Mouse (Mus musculus) intestine, embryonic 14.5 days (tissue): ENCODE data around the gene Slc25a15. TPM values are rescaled to one million over a fixed set of nuclear protein-coding genes. Genes with fewer than 3 reads are reported as not detected.
A peak's percentile ranks its signal among the peaks of the same experiment; 100 is the strongest.

Experiments
- ATAC-seq: fragments of 200-750 bp; cut with Nextera tagmentation; replicated peaks from 2 replicates; pipeline ENCODE4 v1.8.0; 2017; ENCODE audit warnings: low read depth, moderate number of reproducible peaks, moderate TSS enrichment, moderate library complexity; ENCODE audit not compliant: low FRiP score, low TSS enrichment
- DNase-seq: peaks from one replicate; pipeline ENCODE4 v3.0.0-alpha.2; 2018; ENCODE audit warnings: low spot score
- H3K27ac ChIP-seq: fragments of 300-500 bp; sonication (generic); 2 replicates; pipeline ENCODE4 v1.5.1; 2014; ENCODE audit warnings: low read depth, mild to moderate bottlenecking, control low read depth
- H3K27me3 ChIP-seq: fragments of 300-500 bp; sonication (generic); replicated peaks from 2 replicates; pipeline ENCODE4 v1.6.1; 2014; ENCODE audit warnings: low read length, control low read depth; ENCODE audit not compliant: control insufficient read depth, insufficient read depth
- H3K36me3 ChIP-seq: fragments of 300-500 bp; sonication (generic); 2 replicates; pipeline ENCODE4 v1.6.1; 2014; ENCODE audit warnings: low read length, control low read depth; ENCODE audit not compliant: control insufficient read depth, insufficient read depth
- H3K4me1 ChIP-seq: fragments of 300-500 bp; sonication (generic); replicated peaks from 2 replicates; pipeline ENCODE4 v1.6.1; 2014; ENCODE audit warnings: low read length, control low read depth, mixed read lengths; ENCODE audit not compliant: control insufficient read depth, insufficient read depth
- H3K4me2 ChIP-seq: fragments of 300-500 bp; sonication (generic); 2 replicates; pipeline ENCODE4 v1.6.1; 2014; ENCODE audit warnings: low read length
- H3K4me3 ChIP-seq: fragments of 300-500 bp; sonication (generic); 2 replicates; pipeline ENCODE4 v1.5.1; 2014; ENCODE audit warnings: low read depth, low read length, control low read depth, mixed read lengths
- H3K9ac ChIP-seq: fragments of 300-500 bp; sonication (generic); 2 replicates; pipeline ENCODE4 v1.6.1; 2014; ENCODE audit warnings: mild to moderate bottlenecking, low read length
- H3K9me3 ChIP-seq: fragments of 300-500 bp; sonication (generic); 2 replicates; pipeline ENCODE4 v1.6.1; 2016; ENCODE audit warnings: low read length, control low read depth; ENCODE audit not compliant: control insufficient read depth
- WGBS: fragments of 180-500 bp; shearing (Covaris S2); extraction: QIAGEN DNeasy Blood & Tissue Kit; methylation state at CpG from one replicate; pipeline ENCODE4 v1.1.7; 2014; 5-methylcytosine and 5-hydroxymethylcytosine counted together
- polyA plus RNA-seq: library from polyadenylated mRNA; unstranded; fragments of >200 nt; fragmentation: Nextera tagmentation; extraction: Ambion mirVana; gene quantifications from 2 replicates; pipeline ENCODE4 v1.2.1, GENCODE M21; 2014

Slc25a15 gene
- polyA plus RNA-seq, 1 experiment from 2014 or later = 53.8 TPM

DNA sequence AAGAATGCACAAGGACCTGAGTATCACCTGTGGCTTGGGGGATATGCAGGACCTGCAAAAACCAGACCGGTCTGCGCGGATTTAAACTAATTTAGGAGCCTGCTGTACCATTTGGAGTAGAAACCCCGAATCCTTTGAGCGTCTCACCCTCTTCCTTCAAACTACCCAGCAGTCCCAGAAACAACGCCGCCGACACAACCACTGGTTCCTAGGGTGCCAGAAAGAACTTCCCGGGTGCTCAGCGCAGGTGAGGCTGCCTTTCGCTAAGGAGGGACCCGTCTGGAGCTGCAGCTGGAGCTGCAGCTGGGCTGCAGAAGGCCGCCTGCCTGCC lies 621 bp downstream of the Slc25a15 start:
- WGBS = 1% methylated on average over 13 of the region's 13 CpGs
- Histone ChIP-seq H3K36me3 (0 out of 2 replicates have a peak, but pooled peaks cover 4% of the 10 kb centered on the region), H3K9me3 (no peaks in the 10 kb centered on the region), H3K4me3 (peak overlapping the region; percentile 67), H3K27me3 (no peaks in the 10 kb centered on the region), H3K4me2 (peak overlapping the region; percentile 72), H3K4me1 (peaks cover 10% of the 10 kb centered on the region; the same call in 1 of the 2 replicates), H3K9ac (peak overlapping the region; percentile 70), H3K27ac (peak overlapping the region; percentile 80; the same call in 1 of the 2 replicates)
- ATAC-seq (0 out of 2 replicates have a peak, but pooled peaks have one; percentile 2), DNase-seq (no peak)

GRCm38 (mm10) chr8:22395256-22395655 lies 3.1 kb downstream of the Slc25a15 start:
- WGBS = 94% methylated on average over 8 of the region's 8 CpGs
- no peak overlapping the region for H3K4me2 ChIP-seq

GRCm38 (mm10) chr8:22394471-22394870 lies 3.9 kb downstream of the Slc25a15 start:
- Histone ChIP-seq H3K27ac (no peak overlapping the region), H3K9ac (no peak overlapping the region)

More at GRCm38 (mm10) chr8:22395256-22395655, 3.1 kb downstream of the Slc25a15 start:
- H3K36me3 ChIP-seq = peaks cover 16% of the 10 kb centered on the region; the same call in 1 of the 2 replicates
- H3K9ac ChIP-seq = no peak overlapping the region
- H3K4me1 ChIP-seq = peaks cover 10% of the 10 kb centered on the region; the same call in 1 of the 2 replicates
- H3K27ac ChIP-seq = no peak overlapping the region
- no peaks in the 10 kb centered on the region for H3K9me3 ChIP-seq
- ATAC-seq (no peak), DNase-seq (no peak)
- H3K27me3 ChIP-seq = no peaks in the 10 kb centered on the region
- H3K4me3 ChIP-seq = no peak overlapping the region

DNA sequence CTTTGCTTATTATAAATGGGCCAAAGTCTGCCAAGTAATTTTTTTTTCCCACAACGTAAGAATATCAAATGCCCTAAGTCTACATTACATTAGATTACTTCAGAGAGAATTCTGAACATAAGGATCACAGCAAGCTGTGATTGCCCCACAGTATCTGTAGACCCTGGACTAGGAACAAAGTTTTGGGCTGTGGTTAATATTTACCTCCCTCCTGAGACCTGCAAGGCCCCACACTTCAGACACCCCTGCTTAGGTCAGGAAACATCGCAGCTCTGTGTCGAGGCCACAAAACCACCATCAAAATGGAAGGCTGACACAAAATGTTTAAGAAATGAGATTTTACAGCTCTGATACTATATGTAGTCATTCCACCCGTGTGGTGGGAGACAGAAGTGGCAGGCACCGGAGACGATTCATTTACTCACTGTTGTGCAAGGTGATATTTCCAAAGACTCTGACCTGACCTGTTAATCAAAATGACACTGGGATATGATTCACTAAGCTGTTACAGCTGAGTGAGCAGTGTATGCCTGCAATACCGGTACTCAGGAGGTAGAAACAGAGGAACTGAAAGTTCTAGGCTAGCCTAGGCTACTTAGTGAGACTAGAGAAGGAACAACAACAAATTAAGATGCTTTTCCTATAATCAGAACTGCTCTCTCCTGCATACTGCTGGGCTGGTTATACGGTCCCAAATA lies 7.5 kb downstream of the Slc25a15 start:
- WGBS = 77% methylated on average over 8 of the region's 8 CpGs
- peak; percentile 67 for ATAC-seq
- H3K4me1 ChIP-seq = no peaks in the 10 kb centered on the region

More at GRCm38 (mm10) chr8:22394471-22394870, 3.9 kb downstream of the Slc25a15 start:
- Histone ChIP-seq H3K27me3 (no peaks in the 10 kb centered on the region), H3K9me3 (no peaks in the 10 kb centered on the region), H3K4me1 (peaks cover 10% of the 10 kb centered on the region; the same call in 1 of the 2 replicates), H3K4me3 (no peak overlapping the region), H3K36me3 (peaks cover 24% of the 10 kb centered on the region), H3K4me2 (no peak overlapping the region)
- ATAC-seq (no peak), DNase-seq (no peak)
- WGBS = 76% methylated on average over 4 of the region's 4 CpGs

DNA sequence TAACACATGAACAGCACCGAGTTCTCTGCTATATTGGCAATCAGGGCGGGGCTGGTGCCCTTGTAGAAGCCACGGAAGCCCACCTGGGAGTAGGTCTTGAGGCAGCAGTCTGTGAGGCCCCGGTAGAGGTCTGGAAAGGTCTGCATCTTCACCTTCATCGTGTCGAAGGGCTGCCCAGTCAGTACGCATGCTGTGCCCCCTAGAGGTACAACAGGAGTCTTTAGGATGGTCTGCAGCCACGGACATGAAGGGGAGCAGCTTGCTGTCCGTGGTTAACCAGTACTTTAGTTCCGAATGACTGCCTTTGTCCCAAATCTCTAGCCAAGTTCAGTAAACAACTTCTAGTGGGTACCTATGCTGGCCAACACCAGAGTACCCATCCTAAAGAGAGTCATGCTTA lies 8.5 kb downstream of the Slc25a15 start:
- H3K36me3 ChIP-seq = peaks cover 56% of the 10 kb centered on the region
- no peak for DNase-seq
- H3K9me3 ChIP-seq = no peaks in the 10 kb centered on the region
- no peak overlapping the region for H3K9ac ChIP-seq
- H3K4me1 ChIP-seq = no peaks in the 10 kb centered on the region
- no peaks in the 10 kb centered on the region for H3K27me3 ChIP-seq
- H3K4me2 ChIP-seq = no peak overlapping the region
- no peak for ATAC-seq
- 81% methylated on average over 10 of the region's 10 CpGs for WGBS
- no peak overlapping the region for H3K27ac ChIP-seq
- no peak overlapping the region for H3K4me3 ChIP-seq

More for the DNA sequence above, 7.5 kb downstream of the Slc25a15 start:
- Histone ChIP-seq H3K9me3 (no peaks in the 10 kb centered on the region), H3K4me3 (no peak overlapping the region), H3K4me2 (no peak overlapping the region), H3K27ac (no peak overlapping the region), H3K27me3 (no peaks in the 10 kb centered on the region), H3K36me3 (peaks cover 48% of the 10 kb centered on the region), H3K9ac (no peak overlapping the region)
- DNase-seq = no peak

GRCm38 (mm10) chr8:22385158-22385557 lies 13.2 kb downstream of the Slc25a15 start:
- 88% methylated on average over 6 of the region's 6 CpGs for WGBS
- H3K27ac ChIP-seq = no peak overlapping the region

DNA sequence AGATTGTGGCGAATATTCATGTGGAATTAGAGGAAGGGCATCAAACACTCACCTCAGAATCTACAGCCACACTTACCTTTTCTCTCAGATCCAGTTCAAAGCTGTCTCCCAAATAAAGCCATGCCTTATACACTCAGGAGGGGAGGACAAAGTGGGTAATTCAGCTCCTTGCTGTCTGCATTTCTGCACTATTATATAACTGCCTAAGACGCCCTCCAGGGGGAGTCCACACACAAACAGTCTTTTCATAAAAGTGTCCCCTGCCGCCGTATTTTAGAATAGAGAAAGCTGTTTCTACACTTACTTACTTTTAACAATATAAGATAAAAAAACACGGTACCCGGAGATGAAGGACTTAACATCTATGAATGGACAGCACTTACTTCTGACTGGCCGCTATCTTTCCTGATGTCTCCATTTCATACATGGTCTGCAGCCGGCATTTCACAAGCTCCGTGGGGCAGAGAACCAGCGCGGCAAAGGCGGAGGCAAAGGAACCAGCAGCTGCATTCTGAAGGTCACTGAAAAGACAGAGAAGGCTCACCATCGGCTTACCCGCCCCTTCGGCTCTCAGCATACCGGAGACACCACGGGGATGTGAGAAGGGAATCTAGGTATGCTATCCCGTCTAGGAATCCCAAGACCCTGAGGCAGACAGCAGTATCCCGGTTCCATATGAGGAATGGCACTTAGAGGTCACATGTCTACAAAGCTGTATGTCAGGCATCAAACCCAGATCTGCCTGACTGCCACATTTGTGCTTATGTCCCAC lies 15.4 kb downstream of the Slc25a15 start:
- H3K4me3 ChIP-seq = no peak overlapping the region
- H3K4me2 ChIP-seq = no peak overlapping the region
- ATAC-seq (no peak), DNase-seq (no peak)
- H3K4me1 ChIP-seq = no peaks in the 10 kb centered on the region
- no peaks in the 10 kb centered on the region for H3K9me3 ChIP-seq
- no peak overlapping the region for H3K27ac ChIP-seq
- no peaks in the 10 kb centered on the region for H3K27me3 ChIP-seq
- 84% methylated on average over 19 of the region's 19 CpGs for WGBS
- H3K9ac ChIP-seq = no peak overlapping the region
- H3K36me3 ChIP-seq = peaks cover 76% of the 10 kb centered on the region

More at GRCm38 (mm10) chr8:22385158-22385557, 13.2 kb downstream of the Slc25a15 start:
- H3K4me3 ChIP-seq = no peak overlapping the region
- H3K9me3 ChIP-seq = no peaks in the 10 kb centered on the region
- no peaks in the 10 kb centered on the region for H3K4me1 ChIP-seq
- no peak overlapping the region for H3K4me2 ChIP-seq
- DNase-seq (no peak), ATAC-seq (no peak)
- peaks cover 82% of the 10 kb centered on the region for H3K36me3 ChIP-seq
- no peaks in the 10 kb centered on the region for H3K27me3 ChIP-seq
- no peak overlapping the region for H3K9ac ChIP-seq

DNA sequence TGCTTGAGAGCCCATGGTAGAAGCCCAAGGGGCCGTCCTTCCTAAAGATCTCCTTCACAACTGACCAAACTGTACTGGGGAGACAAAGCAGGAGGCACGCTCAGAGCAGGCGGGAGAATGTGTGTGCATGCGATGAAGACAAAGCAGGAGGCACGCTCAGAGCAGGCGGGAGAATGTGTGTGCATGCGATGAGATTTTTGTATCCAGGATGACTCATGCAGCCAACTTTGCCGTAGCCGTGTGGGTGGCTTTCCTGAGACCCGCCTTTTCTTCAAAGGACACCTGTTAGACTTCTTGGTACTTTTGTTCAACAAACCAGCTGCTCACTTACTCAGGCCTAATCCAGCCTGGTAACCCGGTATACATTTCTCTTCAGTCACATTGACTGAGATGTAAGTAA lies 17.5 kb downstream of the Slc25a15 start:
- Histone ChIP-seq H3K4me3 (no peak overlapping the region), H3K27ac (no peak overlapping the region), H3K27me3 (no peaks in the 10 kb centered on the region), H3K4me1 (no peaks in the 10 kb centered on the region), H3K36me3 (peaks cover 74% of the 10 kb centered on the region), H3K4me2 (no peak overlapping the region), H3K9me3 (no peaks in the 10 kb centered on the region), H3K9ac (no peak overlapping the region)
- 90% methylated on average over 11 of the region's 11 CpGs for WGBS
- ATAC-seq (no peak), DNase-seq (peak; percentile 20)
